Mouse (Mus musculus): ENCODE results near the gene Ghsr.

The Ghsr gene

DNA sequence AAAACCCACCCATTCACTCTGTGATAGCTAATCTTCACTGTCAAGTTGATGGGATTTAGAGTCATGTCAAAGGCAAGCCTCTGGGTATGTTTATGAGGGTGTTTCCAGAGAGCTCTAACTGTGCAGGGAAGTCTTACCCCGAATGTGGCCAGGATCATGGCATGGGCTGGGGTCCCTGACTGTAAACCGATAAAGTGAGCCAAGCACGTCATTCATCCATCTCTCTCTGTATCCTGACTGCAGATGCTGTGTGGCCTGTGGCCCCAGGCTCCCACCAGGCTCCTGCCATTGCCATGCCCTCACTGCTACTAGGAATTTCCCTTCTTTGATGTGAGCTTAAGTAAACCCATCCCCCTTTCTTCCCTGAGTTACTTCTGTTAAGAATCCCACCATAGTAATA, 42.4 kb downstream of the Ghsr start:
- DNase-seq, result no peak

DNA sequence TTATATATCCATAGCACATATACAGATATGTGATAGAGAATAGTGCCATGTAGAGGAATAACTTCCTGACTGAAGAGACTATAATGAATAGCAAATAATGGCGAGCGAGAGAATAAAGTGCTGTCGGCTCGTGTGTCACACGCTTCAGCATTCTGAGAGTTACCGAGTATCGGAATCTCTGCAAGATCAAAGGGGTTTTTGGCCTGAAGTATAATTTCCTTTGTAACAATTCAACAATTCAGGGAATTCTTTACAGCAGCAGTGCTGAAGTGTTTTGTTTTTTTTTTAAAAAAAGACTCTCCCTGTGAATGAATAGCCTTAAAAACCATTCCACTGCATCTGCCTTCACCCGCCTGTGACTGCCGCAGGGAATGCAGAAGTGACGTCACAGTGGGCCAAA, 45.6 kb downstream of the Ghsr start:
- no peak for DNase-seq

DNA sequence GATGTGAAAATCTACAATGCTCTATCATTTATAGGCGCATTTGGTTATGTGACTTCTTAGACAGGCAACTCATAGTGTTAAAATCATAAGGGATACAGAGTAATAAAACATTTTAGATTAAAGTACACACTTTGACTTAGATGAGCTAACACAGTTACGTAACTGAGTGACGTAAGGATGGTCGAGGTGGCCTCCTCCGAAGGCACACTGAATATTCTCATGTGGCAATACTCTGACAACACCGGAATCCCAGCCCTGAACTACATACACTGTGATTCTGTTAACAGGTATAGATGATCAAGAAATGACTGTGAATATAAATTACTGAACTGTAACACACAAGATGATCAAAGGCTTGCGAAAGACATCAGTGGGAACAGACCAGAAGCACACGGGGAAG, 47.5 kb downstream of the Ghsr start:
- no peak for DNase-seq

DNA sequence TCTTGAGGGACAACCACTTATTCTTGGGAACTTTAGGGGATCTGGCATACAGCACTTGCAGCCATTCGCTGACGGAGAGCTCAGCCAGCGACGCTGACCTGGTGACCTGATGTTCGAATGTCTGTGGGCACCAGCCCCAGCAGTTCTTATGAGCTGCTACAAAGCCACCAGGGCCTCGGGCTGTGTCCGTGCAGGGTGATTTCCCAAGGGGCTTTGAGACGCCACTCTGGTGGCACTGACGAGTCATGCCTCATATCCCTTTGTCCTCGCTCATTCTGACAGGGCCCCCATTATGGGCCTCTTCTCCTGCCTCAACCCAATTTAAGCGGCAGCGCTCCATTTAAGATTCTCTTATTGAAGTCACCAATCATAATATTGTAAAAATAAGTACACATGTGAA, 50.8 kb downstream of the Ghsr start:
- no peak for DNase-seq

DNA sequence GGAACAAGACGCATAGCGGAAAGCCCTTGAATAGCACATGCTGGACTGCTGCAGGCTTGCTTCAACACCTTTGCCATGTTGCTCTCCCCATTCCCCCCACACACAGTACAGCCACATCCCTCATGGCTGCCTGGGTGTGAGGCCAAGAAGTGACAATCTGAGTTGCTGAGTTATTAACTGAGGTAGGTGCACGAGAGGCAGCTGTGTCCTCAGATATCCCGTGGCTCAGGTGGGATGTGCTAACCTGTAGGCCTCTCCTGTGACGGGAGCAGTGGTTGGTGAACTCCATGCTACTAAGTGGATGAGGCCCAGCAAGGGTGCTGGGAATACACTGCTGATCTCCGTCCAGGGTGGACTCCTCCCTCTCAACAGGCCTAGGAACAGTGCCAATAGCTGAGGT, 51.4 kb downstream of the Ghsr start:
- no peak for DNase-seq

DNA sequence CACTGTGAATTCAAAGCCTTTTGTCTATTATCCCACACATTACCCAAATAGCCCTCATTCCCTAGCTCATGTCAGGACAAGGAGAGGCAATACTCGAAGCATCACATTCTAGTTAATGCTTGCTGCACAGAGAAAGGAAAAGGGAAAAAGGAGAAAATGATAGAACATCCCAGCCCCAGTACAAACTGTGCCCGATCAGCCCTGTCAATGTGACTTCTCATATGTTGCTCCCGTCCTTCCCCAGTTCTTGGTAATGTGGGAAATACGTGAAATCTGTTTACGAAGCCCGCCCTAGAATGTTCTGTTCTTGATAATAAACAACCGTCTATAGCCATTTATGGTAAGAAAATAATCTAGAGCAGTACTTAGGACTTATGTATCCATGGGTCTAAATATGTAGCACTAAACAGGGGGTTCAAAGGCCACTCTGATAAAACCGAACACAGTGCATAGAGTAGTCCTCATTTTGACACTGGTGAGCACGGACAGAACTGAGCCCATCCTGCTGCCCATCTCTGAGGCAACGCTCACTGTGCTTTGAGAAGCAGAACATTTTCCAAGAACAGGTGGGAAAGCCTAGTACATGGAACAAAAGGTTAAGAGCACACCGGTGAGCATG, 53.0 kb downstream of the Ghsr start:
- no peak for DNase-seq

DNA sequence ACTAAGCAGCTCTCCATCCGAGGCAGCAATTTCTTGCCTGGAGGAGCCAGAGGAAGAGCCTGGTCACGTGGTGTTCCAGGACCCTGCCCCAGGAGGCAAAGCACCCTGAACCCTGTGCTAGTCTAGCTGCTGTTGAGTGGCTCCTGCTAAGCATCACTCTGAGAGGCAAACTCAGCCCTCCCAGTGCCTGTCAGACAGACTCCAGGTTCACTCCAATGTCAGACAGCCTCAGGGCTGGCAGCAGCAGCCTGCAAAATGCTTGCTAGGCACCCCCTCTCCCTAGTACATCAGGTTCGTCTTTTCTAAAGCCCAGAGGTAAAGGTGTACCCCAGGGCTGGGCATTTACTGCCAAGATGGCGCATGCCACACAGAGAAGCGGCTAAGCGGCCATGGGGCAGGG, 56.3 kb downstream of the Ghsr start:
- no peak for DNase-seq
